Mouse (Mus musculus) cerebellum, adult 2 months (tissue): Measurements from ENCODE around the gene Sorcs1.

ENCODE experiments used
- CTCF ChIP-seq: fragments of 200-500 bp; IDR thresholded peaks from 2 replicates; pipeline ENCODE4 v1.5.1; 2011; ENCODE audit warnings: low read depth, mild to moderate bottlenecking, control low read depth, low read length, moderate library complexity, borderline replicate concordance; ENCODE audit not compliant: insufficient read depth
- POLR2A ChIP-seq: fragments of 200-500 bp; IDR thresholded peaks from 2 replicates; pipeline ENCODE4 v1.6.1; 2011; ENCODE audit warnings: low read length, control low read depth, borderline replicate concordance; ENCODE audit not compliant: insufficient read depth

GRCm38 (mm10) chr19:50326151-50326550 lies 352.3 kb downstream of the Sorcs1 start:
- TF ChIP-seq CTCF (no peak), POLR2A (no peak)
